Mouse (Mus musculus): ENCODE measurements around the gene Repin1. TPM values are rescaled to one million over a fixed set of nuclear protein-coding genes. Genes with fewer than 3 reads are reported as not detected.

Repin1 gene
- total and polyA plus RNA-seq, 3 experiments: not detected

- H3K9ac ChIP-seq (ENCODE audit: control insufficient read depth, low read depth, low read length, poor library complexity, severe bottlenecking): no peak overlapping the region
- H3K27me3 ChIP-seq (ENCODE audit: control insufficient read depth in 1 of 2, insufficient read depth in 2 of 2, low read length in 2 of 2): no peaks in the 10 kb centered on the region
- H3K4me3 ChIP-seq (ENCODE audit: control insufficient read depth in 1 of 2, insufficient read depth in 1 of 2, low read depth in 2 of 2, low read length in 2 of 2): no peak overlapping the region
- no peaks in the 10 kb centered on the region for H3K9me3 ChIP-seq (replicated peaks; ENCODE audit: insufficient read depth, low read length)
- H3K36me3 ChIP-seq (ENCODE audit: control insufficient read depth in 1 of 2, insufficient read depth in 2 of 2, low read length in 2 of 2): no peaks in the 10 kb centered on the region
- no peak for DNase-seq (ENCODE audit: low read depth, low spot score)
- no peak for TF ChIP-seq UBTF (IDR thresholded peaks at IDR 0.05; ENCODE audit: borderline replicate concordance, insufficient read depth, low read depth, low read length)
- no peak for TF ChIP-seq MAFK (IDR thresholded peaks at IDR 0.05; ENCODE audit: borderline replicate concordance, low read depth, low read length)
- TF ChIP-seq TAL1 (IDR thresholded peaks at IDR 0.05; ENCODE audit: low read length): no peak
- no peak for TF ChIP-seq USF1 (IDR thresholded peaks at IDR 0.05; ENCODE audit: low read depth, low read length)
- no peak for TF ChIP-seq USF2 (IDR thresholded peaks at IDR 0.05; ENCODE audit: borderline replicate concordance in 1 of 2, insufficient read depth in 1 of 2, low read depth in 1 of 2, low read length in 2 of 2)
- no peak for TF ChIP-seq NELFE (IDR thresholded peaks at IDR 0.05; ENCODE audit: low read depth, low read length)
- no peak for TF ChIP-seq TBP (IDR thresholded peaks at IDR 0.05; ENCODE audit: low read depth, low read length)
- no peak for TF ChIP-seq ELF1 (IDR thresholded peaks at IDR 0.05; ENCODE audit: low read depth, low read length)
- no peak overlapping the region for H3K27ac ChIP-seq (ENCODE audit: control insufficient read depth, low read depth, low read length)
- H3K79me2 ChIP-seq (ENCODE audit: control insufficient read depth, insufficient read depth, low read length, poor library complexity): no peaks in the 10 kb centered on the region
- H3K4me1 ChIP-seq (ENCODE audit: control insufficient read depth in 1 of 2, insufficient read depth in 2 of 2, low read length in 2 of 2): no peaks in the 10 kb centered on the region
Measured at GRCm38 (mm10) chr6:48610657-48611056, 17.0 kb downstream of the Repin1 start.

GRCm38 (mm10) chr6:48613464-48613863 is 19.8 kb downstream of the Repin1 start:
- Histone ChIP-seq H3K79me2 (ENCODE audit: control insufficient read depth, insufficient read depth, low read length, poor library complexity) (no peaks in the 10 kb centered on the region), H3K4me3 (ENCODE audit: control insufficient read depth in 1 of 2, insufficient read depth in 1 of 2, low read depth in 2 of 2, low read length in 2 of 2) (no peak overlapping the region), H3K9me3 (replicated peaks; ENCODE audit: insufficient read depth, low read length) (no peaks in the 10 kb centered on the region), H3K4me1 (ENCODE audit: control insufficient read depth in 1 of 2, insufficient read depth in 2 of 2, low read length in 2 of 2) (no peaks in the 10 kb centered on the region), H3K27me3 (ENCODE audit: control insufficient read depth in 1 of 2, insufficient read depth in 2 of 2, low read length in 2 of 2) (no peaks in the 10 kb centered on the region), H3K27ac (ENCODE audit: control insufficient read depth, low read depth, low read length) (no peak overlapping the region), H3K36me3 (ENCODE audit: control insufficient read depth in 1 of 2, insufficient read depth in 2 of 2, low read length in 2 of 2) (no peaks in the 10 kb centered on the region), H3K9ac (ENCODE audit: control insufficient read depth, low read depth, low read length, poor library complexity, severe bottlenecking) (no peak overlapping the region)
- DNase-seq (ENCODE audit: low read depth, low spot score): no peak
- TF ChIP-seq USF1 (IDR thresholded peaks at IDR 0.05; ENCODE audit: low read depth, low read length) (no peak), MAFK (IDR thresholded peaks at IDR 0.05; ENCODE audit: borderline replicate concordance, low read depth, low read length) (no peak)

- DNase-seq (ENCODE audit: low read depth, low spot score): no peak
- no peaks in the 10 kb centered on the region for H3K27me3 ChIP-seq (ENCODE audit: control insufficient read depth in 1 of 2, insufficient read depth in 2 of 2, low read length in 2 of 2)
- no peak overlapping the region for H3K4me3 ChIP-seq (ENCODE audit: control insufficient read depth in 1 of 2, insufficient read depth in 1 of 2, low read depth in 2 of 2, low read length in 2 of 2)
- H3K9ac ChIP-seq (ENCODE audit: control insufficient read depth, low read depth, low read length, poor library complexity, severe bottlenecking): no peak overlapping the region
- H3K27ac ChIP-seq (ENCODE audit: control insufficient read depth, low read depth, low read length): no peak overlapping the region
- H3K36me3 ChIP-seq (ENCODE audit: control insufficient read depth in 1 of 2, insufficient read depth in 2 of 2, low read length in 2 of 2): no peaks in the 10 kb centered on the region
- no peaks in the 10 kb centered on the region for H3K9me3 ChIP-seq (replicated peaks; ENCODE audit: insufficient read depth, low read length)
- H3K79me2 ChIP-seq (ENCODE audit: control insufficient read depth, insufficient read depth, low read length, poor library complexity): no peaks in the 10 kb centered on the region
- H3K4me1 ChIP-seq (ENCODE audit: control insufficient read depth in 1 of 2, insufficient read depth in 2 of 2, low read length in 2 of 2): no peaks in the 10 kb centered on the region
- TF ChIP-seq CHD2 (IDR thresholded peaks at IDR 0.05; ENCODE audit: low read length): no peak
- no peak for TF ChIP-seq TAL1 (IDR thresholded peaks at IDR 0.05; ENCODE audit: low read length)
- TF ChIP-seq MYB (IDR thresholded peaks at IDR 0.05; ENCODE audit: low read depth, low read length): no peak
- no peak for TF ChIP-seq MAX (IDR thresholded peaks at IDR 0.05; ENCODE audit: low read length)
- TF ChIP-seq ZKSCAN1 (IDR thresholded peaks at IDR 0.05; ENCODE audit: low read depth, low read length): no peak
Measured at GRCm38 (mm10) chr6:48614756-48615155, 21.1 kb downstream of the Repin1 start.
